Mouse (Mus musculus): ENCODE results near the gene Tmem255a.

Tmem255a gene

DNA sequence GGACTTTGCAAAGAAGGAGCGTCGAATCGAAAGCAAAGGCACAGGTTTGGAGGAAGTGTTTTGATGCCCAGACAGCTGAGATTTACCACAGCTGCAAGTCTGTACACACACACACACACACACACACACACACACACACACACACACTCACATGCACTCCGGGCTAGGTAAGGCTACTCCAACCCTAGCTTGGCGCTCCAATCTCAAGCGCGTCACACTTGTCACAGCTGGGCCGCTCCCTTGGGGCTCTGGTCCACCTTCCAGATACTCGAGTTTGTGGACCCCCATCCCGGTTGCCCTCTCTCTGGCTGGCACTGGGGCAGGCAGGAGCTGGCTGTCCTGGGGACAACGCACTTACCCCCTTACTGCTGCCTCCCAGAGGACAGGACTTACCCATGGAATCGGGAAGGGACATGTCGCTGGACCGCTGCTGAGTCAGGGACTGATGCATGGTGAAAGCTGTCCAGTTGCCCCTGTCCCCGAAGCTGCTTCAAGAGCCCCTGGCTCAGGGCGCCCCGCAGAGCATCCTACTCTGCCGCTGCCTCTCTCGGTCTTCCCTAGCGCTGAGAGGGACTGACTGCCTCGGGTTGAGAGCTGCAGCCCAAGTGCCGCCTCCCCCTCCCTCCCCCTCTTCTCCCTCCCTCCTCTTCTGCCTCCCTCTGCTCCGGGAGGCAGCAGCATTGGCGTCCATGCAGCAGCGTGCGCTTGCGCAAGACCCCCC is at the start of gene Tmem255a:
Gene Tmem255a, minus strand, starts transcription at position 589 of the 721 bp plus-strand sequence.
- DNase-seq = peak; percentile 3

DNA sequence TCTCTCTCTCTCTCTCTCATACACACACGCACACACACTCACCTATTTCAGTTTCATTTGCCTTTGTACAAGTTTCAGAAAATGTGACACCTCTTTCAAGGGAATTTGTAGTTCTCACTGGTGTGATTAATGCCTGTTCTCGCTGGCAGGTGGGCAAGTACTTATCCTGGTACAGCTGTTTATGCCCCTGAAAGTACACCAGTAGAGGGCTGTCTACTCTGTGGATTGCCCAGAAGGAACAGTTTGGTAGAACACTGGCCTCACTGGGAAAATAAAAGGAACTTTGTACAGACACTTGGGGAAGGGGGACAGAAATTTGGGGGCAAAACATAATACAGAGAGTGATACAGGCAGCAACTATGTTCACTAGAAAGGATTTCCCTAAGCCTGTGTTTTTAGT is 7.4 kb upstream of the Tmem255a start:
- DNase-seq = no peak

DNA sequence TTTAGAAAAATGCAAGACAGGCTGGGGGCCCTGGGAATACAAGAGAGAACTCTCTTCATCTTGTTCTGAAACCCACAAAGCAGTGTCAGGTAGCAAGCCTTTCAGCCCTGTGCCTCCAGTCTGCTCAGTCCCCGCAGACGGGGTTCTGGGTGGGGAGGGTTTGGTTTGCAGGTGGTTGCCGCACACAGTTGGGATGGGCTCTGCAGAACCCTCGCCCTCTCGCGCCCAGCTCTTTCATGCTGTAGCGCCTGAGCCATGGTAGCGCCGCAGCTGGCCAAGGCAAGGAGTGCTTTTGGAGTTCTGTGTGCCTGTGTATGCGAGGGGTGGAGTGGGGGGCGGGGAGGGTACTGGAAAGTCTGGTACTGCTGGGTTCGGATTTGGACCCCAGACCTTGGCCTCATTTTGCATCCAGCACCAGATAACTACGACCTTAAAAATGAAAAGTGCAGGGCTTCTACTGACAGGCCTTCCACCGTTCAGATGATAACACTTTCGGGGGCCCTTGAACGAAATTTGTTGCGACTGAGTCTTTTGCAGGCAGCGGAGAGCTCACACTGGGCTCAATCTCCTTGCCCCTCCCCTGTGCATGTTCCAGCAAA is 1.8 kb downstream of the Tmem255a start:
- DNase-seq = peak; percentile 8

DNA sequence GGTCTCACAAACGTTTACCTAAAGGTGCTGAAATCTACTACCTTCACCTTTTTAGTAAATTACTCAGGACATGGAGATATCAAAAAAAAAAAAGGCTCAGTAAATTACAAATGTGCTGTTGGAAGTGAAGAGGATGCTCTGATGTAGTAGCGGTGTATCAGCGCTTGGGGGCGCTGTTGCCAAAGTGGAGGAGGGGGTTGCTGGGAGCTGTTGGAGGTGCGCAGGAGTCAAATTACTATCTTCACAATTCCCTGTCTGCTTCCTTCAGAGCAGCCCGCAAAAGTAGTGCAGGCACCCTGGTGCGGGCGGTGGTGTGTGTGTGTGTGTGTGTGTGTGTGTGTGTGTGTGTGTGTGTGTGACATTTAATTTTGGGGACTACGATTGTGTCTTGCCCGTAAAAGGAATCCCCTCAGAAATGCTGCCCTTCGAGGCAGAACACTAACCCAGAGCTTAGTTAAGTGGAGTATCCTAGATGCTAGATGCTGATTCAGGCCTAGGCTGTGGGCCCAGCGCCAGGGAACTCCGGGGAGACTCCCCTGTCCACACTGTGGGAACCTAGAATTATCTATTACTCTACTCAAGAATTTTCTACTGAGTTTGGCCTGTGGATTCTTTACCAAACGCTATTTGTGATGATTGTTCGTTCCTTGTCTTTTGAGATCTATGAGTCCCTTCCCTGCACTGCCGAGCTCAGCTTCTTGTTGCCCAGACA is 2.4 kb downstream of the Tmem255a start:
- peak; percentile 22 for DNase-seq

DNA sequence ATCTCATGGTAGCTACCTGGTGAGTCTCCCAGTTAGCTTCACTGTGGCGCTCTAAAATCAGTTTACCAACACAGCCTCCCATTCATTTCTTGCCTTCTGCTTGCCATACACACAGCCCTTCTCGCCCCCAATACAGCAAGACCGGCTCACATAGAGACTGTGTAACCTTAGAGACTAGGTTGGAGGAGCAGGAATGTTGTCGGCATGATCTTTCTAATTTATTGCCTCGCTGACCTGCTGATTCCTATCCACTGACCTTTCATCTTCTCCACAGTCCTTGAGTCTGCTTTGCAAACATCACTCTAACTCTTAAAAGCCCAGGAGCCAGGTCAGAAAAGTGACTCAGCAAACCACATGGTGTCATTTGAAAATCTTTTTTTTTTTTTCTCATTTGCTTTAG is 4.6 kb downstream of the Tmem255a start:
- DNase-seq = no peak

DNA sequence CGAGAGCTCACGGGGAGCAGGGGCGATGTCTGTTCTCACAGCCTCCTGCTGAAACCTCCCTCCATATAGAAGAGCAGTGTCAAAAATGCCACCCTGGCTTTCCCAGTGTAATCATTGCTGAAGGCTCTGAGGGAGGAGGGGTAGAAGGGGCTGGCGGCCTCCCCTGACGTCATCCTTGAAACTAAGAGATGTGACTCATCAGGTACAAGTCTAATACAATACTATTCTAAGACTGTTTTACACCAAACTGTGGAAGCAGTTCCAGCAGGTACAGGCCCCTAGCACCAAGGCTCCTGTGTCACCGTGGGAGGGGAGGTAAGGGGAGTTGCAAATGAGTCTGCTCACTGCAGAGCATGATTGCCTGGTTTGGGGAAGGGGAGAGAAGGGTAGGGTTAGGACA is 5.1 kb downstream of the Tmem255a start:
- DNase-seq = no peak

DNA sequence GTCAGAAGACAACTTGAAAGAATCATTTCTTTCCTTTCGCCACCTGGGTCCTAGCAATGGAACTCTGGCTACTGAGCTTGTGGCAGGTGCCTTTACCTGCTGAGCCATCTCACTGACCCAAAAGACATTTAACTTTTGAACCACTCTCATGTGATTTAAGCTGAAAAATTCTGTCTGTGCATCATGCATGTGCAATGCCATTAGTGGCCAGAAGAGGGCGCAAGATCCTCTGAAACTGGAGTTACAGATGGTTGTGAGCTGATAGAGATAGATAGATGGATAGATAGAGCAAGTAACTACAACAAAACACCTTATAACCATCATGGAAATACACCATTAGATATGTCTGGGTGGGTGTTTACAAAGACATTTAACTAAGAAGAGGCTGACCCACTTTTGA is 14.5 kb downstream of the Tmem255a start:
- DNase-seq = peak; percentile 23

DNA sequence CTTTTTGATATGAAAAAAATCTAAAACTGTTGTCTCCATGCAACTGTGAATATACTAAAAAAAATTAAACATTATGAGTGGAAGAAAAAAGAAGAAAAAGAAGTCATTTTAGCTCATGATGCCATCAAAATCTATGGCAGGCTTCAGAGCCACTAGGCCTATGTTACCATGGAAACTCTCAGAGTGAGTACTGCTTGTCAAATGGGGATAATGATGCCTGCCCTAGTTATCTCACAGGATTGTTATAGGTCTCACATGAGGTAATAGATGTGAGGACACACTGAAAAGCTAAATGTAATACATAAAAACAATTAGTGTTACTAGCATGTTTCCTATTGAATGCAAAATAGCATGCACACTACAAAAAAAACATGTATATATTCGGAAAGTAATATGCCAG is 22.4 kb downstream of the Tmem255a start:
- no peak for DNase-seq

DNA sequence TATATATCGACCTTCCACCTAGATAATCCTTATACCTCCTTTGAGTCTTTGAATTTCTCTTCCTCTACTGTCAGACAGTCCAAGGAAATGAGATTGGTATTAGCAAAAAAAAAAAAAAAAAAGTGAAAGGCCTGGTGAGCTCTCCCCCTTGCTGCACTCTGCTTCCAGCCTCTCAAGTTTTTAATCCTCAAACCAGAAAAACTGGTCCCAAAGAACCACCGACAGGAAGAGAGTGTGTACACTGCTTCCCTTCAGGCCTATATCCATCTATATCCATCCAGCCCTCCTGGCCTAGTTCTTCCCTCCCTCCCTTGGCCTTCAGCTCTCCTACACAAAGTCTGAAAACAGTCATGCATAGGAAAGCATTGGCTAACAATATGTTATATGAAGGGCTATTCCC is 29.5 kb downstream of the Tmem255a start:
- no peak for DNase-seq

DNA sequence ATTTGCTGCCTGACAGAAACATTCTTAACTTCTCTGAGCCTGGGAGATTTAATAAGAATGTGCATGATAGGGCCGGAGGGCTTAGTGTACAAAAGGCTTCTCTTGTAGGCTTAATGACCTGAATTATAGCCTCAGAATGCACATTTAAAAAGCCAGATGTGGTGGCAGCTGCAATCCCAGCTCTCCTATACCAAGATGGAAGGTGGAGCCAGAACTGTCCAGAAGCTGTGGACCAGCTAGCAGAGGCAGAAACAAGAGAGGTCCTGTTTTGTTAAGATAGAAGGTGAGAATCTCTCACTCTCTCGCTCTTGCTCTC is 34.6 kb downstream of the Tmem255a start:
- DNase-seq = no peak

DNA sequence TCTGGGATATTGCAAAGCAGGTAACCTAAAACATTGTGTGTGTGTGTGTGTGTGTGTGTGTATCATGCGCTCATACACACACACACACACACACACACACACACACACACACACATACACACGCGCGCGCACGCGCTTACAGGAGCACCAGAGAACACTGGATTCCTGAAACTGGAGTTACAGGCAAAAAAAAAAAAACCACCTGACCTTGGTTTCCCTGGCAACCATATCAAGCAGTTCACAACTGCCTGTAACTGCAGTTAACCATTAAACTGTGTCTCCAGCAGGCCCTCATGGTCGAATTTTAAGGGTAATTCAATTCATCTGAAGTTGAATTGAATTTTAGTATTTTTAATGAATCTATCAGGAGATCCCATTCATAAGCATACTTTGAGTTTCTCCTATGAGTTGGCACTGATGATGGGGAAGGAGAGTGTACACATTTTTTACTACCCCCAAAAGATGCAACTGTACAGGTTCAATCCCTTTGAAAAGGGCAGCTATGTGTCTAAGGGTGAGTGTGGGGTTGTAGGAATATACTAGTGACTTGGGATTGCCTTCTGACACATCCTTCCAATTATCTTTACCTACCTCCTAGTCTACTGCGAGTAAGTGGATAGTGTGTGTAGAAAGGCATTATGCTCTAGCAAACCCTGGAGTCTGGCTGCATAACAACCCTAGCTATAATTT is 35.1 kb downstream of the Tmem255a start:
- no peak for DNase-seq

DNA sequence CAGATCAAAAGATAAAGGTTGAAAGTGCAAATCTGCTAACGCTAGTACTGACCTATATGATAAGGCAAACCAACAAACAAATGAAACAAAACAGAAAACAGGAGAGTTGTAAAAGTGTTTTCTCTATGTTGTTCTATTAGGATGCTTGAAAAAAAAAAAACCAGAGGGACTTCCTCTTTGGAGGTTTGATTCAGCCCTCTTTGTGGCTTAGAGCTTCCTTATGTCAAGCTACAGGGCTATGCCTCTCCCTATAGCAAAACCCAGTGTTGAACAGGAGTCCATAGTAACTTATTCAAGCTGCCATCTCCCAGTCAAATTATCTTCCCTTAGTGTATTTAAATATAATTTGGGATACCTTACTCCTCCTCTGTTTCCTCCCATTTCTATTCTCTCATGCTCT is 44.8 kb downstream of the Tmem255a start:
- no peak for DNase-seq

DNA sequence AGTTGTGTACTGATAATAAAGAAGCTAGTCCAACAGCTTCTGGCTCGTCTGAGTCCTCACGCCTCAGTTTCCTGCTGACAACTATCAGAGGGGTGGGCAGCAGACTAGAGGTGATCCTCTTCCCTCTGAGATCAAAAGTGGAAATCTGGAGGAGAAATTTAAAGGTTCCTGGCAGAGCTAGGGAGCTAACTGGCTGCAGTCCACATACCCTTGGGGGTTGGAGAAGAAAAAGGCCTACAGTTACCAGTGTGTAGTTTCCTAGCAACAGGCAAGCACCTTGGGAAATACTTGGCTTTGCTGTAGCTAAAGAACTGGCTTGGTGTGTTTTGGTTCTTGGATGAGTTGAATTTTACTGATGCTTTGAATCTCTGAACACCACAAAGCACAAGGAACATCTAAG is 50.4 kb downstream of the Tmem255a start:
- DNase-seq = no peak

DNA sequence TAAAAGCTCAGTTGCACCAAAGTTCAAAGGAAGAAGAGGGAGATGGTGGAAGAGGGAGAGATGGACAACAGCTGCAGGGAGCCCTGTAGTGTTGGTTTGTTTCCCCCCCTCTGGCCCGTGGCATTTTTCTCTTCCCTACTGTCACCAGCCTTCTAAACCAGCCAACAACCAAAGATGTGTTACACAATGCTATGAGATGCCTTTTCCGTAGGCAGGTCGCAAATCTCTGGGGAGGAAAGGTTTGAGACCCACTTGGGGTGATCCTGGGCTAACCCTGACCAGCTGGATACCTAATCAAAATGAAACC is 61.8 kb downstream of the Tmem255a start:
- no peak for DNase-seq

DNA sequence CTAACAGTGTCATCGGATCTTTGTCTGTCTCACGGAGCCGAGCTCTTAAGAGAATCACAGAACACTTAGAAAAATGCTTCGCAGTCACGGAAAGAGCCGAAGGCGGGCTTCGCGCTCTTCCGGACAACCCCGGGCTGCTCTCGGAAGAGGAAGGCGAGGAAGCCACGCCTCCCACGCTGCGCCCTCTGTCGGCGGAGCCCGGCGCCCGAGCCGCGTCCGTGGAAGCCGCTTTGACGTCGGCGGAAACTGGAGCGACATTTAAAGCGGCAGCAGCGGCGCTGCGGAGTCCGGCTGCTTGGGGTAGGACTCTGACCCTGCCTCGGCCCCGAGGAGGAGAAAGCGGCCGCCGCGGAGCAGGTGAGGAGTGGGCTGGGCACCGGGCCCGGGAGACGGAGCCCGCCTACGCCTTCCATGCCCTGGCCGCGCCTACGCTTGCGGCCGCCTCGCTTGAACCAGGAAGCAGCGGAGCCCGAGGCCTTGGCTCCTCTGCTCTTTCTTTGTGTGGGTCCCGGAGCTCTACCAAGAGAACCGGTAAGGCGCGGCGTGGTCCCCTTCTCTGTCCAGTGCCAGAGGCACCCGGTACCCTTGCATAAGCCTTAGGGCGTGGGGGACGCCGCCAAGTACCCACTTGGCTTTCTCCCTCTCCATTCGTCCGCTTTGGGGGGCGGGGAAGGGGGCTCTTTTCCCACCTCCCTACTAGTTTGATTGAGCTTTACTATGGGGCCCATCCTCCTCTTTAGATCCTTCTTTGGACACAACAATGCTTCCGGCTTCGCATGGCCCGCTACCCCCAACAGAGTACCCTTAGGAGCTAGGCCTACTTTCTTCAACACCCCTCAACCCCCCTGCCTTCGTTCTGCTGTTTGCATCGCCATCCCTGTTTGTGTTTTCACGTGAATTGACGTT is 62.4 kb downstream of the Tmem255a start, which contains the start of gene Zbtb33:
Gene Zbtb33, plus strand, starts transcription at position 242 of the 906 bp plus-strand sequence.
- peak; percentile 91 for DNase-seq

DNA sequence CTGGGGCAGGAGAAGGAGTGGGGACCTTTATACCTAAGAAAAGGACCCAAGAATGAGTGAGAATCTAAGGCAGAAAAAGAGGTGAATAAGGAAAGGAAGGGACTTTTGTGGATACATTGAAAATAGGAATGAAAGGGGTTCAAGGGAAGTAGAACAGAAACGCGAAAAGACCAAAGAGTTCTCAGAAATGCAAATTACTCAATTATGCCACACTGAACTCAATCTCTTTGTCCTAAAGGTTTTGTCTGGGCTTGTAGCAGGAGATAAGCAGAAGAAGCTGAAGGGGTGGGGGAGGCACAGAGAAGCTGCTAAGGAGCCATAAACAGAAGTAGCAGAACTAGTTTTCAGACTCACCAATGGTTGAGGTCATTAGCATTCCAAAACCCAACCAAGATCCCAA is 66.7 kb downstream of the Tmem255a start:
- DNase-seq = no peak

DNA sequence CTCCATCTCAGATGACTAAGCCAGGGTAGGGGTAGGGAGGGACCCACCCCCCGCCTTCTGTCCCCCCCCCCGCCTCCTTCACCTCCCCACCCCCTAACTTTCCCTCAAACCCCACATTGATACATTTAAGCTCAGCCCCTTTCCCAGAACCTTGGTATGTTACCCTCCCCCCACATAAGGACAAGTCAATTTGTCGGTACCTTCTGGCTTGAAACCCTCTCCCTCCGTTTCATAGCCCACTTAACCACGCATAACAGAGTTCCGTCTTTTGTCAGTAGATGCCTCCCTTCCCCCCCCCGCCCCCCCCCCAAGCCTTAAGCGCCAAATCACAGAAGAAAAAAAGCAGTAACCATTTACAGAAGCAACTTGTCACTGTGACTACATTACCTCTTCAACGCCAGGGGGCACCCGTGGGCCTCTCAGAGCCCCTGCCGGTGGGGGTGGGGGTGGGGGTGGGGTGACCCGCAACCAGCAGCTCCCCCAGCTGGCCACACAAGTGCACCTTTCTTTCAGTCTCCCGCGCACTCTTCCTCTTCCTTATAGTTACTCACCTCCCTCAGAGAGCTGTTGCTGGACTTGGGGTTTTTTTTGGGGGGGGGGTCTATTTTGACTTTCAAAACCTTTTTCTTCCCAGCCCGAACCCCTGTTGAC is 70.5 kb downstream of the Tmem255a start:
- peak; percentile 76 for DNase-seq

DNA sequence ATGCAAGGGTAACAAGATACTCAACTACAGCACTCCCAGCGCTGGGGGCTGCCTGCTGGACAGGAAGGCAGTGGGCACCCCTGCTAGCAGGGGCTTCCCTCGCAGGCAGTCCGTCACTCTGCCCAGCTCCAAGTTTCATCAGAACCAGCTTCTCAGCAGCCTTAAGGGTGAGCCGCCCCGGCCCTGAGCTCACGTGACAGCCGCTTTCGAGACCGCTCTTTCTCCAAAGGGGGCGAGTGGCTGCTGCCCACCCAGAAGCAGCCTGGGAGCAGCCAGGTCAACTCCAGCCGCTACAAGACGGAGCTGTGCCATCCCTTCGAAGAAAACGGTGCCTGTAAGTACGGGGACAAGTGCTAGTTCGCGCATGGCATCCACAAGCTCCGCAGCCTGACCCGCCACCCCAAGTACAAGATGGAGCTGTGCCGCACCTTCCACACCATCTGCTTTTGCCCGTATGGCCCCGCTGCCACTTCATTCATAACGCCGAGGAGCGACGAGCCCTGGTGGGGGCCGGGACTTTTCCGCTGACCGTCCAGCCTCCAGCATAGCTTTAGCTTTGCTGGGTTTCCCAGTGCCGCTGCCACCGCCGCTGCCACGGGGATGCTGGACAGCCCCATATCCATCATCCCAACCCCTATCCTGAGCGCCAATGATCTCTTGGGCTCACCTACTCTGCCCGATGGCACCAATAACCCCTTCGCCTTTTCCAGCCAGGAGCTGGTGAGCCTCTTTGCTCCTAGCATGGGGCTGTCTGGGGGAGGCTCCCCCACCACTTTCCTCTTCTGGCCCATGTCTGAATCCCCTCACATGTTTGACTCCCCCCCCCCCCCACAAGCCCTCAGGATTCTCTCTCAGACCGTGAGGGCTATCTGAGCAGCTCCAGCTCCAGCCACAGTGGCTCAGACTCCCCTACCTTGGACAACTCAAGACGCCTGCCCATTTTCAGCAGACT is 71.3 kb downstream of the Tmem255a start:
- DNase-seq = peak; percentile 14

DNA sequence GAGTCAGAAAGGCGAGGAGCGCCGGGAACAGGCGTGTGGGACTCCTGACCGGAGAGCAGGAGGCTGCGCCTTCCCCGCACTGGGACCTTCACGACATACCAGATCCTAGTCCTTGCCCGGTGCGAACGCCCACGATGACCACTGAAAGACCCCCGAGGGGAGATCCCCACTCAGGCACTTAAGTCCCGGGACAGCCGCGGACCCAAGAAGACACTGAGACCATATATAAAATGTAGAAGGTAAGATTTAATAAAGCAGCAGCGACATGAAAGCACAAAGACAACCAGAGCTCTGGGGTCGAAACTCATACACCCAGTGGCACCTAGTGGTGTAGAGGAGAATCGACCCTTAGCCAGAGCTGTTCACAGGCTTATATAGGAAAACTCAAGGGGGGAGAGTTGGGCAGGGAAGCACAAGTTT is 72.3 kb downstream of the Tmem255a start:
- DNase-seq = peak; percentile 47

DNA sequence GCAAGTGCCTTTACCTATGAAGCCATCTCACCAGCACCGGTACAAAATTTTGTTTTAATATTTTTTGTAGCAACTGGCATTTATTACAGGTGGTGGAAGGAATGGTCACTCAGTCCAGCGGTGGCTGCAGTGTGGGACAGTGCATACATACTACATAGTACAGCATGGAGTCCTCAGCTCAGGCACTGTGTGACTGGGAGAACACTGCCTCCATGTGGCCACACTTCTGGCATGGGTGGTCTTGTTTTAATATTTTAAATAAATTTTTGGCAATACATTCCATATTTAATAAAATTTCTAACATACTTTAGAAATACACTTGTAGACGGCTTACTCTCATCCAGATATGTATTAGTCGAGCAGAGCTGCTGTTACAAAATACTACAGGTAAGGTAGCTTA is 85.6 kb downstream of the Tmem255a start:
- no peak for DNase-seq

DNA sequence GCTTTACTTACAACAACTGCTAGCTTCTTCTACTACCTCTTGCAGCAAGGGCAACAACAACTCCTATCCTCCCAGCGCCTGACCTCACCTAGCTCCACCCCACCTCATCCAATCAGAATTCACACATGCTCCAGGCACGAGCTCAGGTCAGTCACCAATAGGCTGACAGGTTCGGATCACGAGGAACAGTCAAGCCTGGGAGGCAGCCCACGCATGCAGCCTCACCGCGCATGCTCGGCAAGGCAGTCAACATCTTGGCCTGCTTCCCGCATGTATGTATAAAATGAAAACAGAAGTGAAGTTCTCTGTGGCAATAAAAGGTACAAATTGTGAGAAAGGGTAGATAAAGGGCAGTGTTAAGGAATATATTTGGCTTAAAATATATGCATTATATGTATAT is 86.2 kb downstream of the Tmem255a start:
- no peak for DNase-seq

Measured in thymus, postnatal 14 days (tissue).